Mouse (Mus musculus): ENCODE data around the gene Asic2.

DNA sequence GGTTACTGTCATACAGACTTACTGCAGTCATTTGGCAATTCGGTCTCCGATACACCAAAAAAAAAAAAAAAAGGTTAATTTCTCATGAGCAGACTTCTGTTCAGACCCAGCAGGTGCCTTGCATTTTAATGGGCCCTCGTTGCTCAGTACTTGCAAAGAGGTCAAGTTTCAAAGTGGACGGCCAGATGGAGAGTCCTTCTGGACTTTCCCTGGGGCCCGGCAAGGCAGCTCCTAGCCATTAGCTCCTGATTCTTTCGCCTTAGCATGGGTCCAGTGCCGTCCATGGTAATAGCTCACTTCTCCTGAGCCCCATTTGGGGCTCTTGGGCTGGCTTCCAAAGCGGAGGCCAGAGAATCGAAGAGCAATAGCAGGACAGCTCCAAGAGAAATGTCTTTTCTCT is 575.4 kb downstream of the Asic2 start:
- TF ChIP-seq CTCF (IDR thresholded peaks at IDR 0.05; ENCODE audit: low read depth) = no peak
- no peak for TF ChIP-seq EP300 (IDR thresholded peaks at IDR 0.05; ENCODE audit: low read depth)
